ENCODE assay signal across 15 mouse cellular contexts in genomic region chr10:5735141-5735540, GRCm38 (mm10).
DNase-seq lines count a peak whose midpoint lies in the region.
"Had no signal": no experiment of that assay in that cellular context is flagged by ENCODE, and none has a peak within 500 bp of the region (broad histone marks: within the 10 kb centered on the region; RNA-seq: fewer than 3 reads in every experiment).

No protein-coding gene starts in this region.

- DNase-seq in frontal cortex, postnatal 36 days (ENCODE audit: low spot score in 2 of 2), result peak; percentile 7 to 30
- no peak for DNase-seq in frontal cortex, postnatal 10 days (ENCODE audit: low spot score in 2 of 2)
- peak; percentile 7 to 25 for DNase-seq in cerebellum, postnatal 14 days
- peak; percentile 39 to 78 for DNase-seq in layer of hippocampus, adult 18-20 months (ENCODE audit: low spot score in 2 of 2)
- peak; percentile 25 to 40 for DNase-seq in layer of hippocampus, postnatal 36 days
- no peak for DNase-seq in natural killer cell, adult 2 months (ENCODE audit: low spot score in 2 of 2)
- DNase-seq in spleen, postnatal 4 days (ENCODE audit: low spot score in 2 of 2), result no peak
- DNase-seq in adrenal gland, postnatal 14 days, result no peak
- DNase-seq: gastrocnemius, postnatal 10 days; kidney, adult 9 months; kidney, postnatal 25 days; liver; lung, postnatal 10 days; spleen, adult 18-20 months; thymus, adult 2 months had no signal

Comparison
In these comparisons a context has a peak if more than half of its experiments do, and no peak if none do; other contexts are left out.
1. DNase-seq: peak in frontal cortex, postnatal 36 days (2 of 2), cerebellum, postnatal 14 days (2 of 2), layer of hippocampus, adult 18-20 months (2 of 2) and layer of hippocampus, postnatal 36 days (2 of 2); none in frontal cortex, postnatal 10 days (0 of 2), natural killer cell, adult 2 months (0 of 2), spleen, postnatal 4 days (0 of 2) and adrenal gland, postnatal 14 days (single experiment).